18 mouse cellular contexts compared by ENCODE assay signal in the genomic region with DNA sequence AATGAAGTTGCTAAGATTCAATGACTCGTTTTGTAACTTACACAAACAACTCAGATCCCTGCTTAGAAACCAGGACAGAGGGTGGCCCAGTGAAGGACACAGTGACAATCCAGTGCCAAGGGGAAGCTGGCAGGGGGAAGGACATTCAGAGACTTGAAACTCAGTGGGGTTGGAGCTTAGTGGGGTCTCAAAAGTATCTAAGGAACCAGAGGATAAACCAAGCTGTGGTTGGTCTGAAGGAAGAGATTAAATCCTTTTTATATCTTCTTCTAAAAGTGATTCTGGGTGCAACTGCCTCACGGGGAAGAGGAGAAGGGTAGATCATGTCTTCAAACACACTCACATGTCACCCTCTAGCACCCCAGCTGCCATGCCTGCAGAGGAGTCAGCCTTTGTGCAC.
"Had no signal": no experiment of that assay in that cellular context is flagged by ENCODE, and none has a peak within 500 bp of the region (broad histone marks: within the 10 kb centered on the region; RNA-seq: fewer than 3 reads in every experiment).

No protein-coding gene starts in this region.

- H3K27me3 ChIP-seq: liver, embryonic 13.5 days; neural tube, embryonic 13.5 days; stomach, embryonic 15.5 days had no signal

- H3K27ac ChIP-seq: left cerebral cortex, adult 2 months; liver, embryonic 13.5 days; neural tube, embryonic 13.5 days; stomach, embryonic 15.5 days had no signal

- H3K36me3 ChIP-seq: liver, embryonic 13.5 days; neural tube, embryonic 13.5 days; stomach, embryonic 15.5 days had no signal

- H3K9ac ChIP-seq: liver, embryonic 13.5 days; neural tube, embryonic 13.5 days; stomach, embryonic 15.5 days had no signal

- DNase-seq: kidney, adult 9 months; kidney, postnatal 14 days; kidney, postnatal 4 days; layer of hippocampus, postnatal 36 days; liver, embryonic 13.5 days; lung, adult 2 months; lung, postnatal 14 days; lung, postnatal 4 days; midbrain, embryonic 14.5 days; retina, postnatal 1 day; right cerebral cortex, postnatal 25 days; spleen, adult 18-20 months; thymus, postnatal 25 days had no signal

- H3K4me1 ChIP-seq: liver, embryonic 13.5 days; neural tube, embryonic 13.5 days; stomach, embryonic 15.5 days had no signal

- H3K4me3 ChIP-seq: left cerebral cortex, adult 2 months; liver, embryonic 13.5 days; myocyte; neural tube, embryonic 13.5 days; stomach, embryonic 15.5 days had no signal

- H3K4me2 ChIP-seq: liver, embryonic 13.5 days; midbrain, embryonic 11.5 days; neural tube, embryonic 13.5 days; stomach, embryonic 15.5 days had no signal

- H3K9me3 ChIP-seq: stomach, embryonic 15.5 days had no signal
